Mouse (Mus musculus) frontal cortex, adult 2 months (tissue): ENCODE measurements around the gene Wwox. TPM values are rescaled to one million over a fixed set of nuclear protein-coding genes. Genes with fewer than 3 reads are reported as not detected.
"Not testable (repeated sequence)": the region's sequence is repeated elsewhere in the genome, so short reads cannot be mapped to it uniquely, and the experiment has no call there.

ENCODE experiments used
- DNase-seq, 2 experiments: peaks; one replicate each; pipeline ENCODE4 v3.0.0; 2022; ENCODE audit warnings: low spot score in 1 of 2; ENCODE audit errors: extremely low spot score in 1 of 2
- polyA plus RNA-seq: library from polyadenylated mRNA; depleted of rRNA; stranded (reverse); fragments of >200 nt; gene quantifications from 2 replicates; pipeline ENCODE4 v1.2.3, GENCODE M21; 2012

Gene Wwox
- polyA plus RNA-seq, 1 experiment: 17.9 TPM

GRCm38 (mm10) chr8:114777271-114777980 lies 338.0 kb downstream of the Wwox start:
- no peak for DNase-seq

GRCm38 (mm10) chr8:114779002-114779401 lies 339.5 kb downstream of the Wwox start:
- no peak for DNase-seq

DNA sequence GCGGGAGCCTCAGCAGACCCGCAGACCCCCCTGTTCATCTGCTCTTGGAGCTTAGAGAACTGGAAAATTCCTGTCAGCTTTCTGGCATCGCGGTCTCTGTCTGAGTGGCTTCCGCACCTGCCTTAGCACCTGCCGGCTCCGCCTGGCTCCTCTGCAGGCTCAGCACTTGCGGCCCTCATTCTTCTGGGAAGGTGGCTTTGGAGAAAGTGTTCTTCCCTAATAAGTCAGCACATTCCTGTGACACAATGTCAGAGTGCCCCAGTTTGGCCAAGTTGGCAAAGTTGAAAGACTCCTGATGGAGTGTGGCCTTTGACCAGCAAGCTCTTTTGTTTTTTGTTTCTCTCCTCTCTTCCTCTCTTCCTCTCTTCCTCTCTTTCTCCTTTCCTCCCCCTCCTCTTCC lies 343.9 kb downstream of the Wwox start:
- no peak for DNase-seq

DNA sequence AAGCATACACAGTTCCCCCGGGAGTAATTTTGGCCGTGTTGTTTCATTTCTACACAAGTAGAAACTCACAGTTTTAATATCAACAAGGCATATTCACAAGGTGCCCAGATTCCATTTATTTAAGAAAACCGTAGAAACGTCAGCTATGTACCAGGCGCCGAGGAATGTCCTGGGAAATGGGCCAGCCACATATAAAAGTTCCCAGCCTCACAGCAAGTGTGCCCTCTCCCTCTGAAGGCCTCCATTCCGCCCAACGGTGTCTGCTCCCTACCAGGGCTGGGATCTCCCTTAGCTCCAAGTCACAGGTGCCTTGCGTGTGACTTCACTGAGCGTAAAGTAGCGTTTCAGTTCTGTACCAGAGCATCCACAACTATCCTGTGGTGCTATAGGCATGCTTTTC lies 346.4 kb downstream of the Wwox start:
- DNase-seq: no peak

DNA sequence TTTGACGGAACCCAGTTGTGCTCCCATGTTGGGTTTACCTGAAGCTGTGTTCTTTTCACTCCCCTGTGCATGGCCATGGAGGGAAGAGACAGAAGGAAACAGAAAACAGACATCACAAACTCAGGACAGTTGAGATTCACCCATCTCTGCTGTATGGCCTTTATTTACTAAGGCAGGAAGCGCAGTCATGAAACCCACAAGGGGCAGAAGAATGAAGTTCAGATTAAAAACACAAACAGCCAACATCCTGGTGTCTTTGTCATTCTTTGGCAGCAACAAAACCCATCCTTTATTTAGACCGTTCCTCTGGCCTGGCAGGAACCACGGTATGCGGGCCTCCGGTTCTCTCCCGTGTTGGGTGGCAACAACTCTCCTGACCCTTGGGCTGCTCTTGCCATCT lies 350.2 kb downstream of the Wwox start:
- DNase-seq: no peak

DNA sequence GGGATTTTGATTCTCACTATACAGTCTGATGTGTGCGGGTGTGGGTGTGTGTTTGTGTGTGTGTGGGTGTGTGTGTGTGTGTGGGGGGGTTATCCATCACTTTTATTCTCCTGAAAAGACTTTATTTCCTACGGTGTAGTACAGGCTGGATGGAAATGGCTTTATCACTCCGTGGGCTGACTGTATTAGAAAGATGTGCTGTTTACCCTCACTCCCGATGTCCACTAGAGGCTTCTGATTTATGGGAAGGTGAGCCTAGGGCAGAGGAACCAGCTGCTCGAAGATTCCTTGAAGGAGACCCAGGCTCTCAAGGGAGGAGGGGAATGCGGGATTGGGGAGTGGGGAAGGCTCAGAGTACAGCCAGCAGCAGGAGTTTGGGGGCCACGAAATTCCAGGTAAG lies 351.3 kb downstream of the Wwox start:
- DNase-seq: no peak

DNA sequence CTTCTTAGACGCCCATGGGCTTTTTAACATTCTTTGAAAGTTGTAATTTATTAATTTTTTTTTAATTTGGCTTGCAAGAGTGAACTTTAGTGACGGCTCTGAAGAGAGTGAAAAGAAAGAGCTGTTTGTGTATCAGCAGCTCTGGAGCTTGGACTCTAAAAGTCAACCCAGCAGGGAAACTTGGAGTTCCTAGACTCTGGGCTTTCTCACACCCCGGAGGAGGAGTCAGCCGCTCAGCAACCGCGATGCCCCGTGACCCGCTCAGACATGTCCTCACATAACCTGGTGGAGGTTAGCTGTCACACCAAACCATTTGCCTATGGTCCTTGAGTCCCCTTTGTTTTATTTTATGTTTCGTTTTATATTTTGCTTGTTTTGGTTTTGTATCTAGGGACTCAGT lies 354.2 kb downstream of the Wwox start:
- DNase-seq: no peak

DNA sequence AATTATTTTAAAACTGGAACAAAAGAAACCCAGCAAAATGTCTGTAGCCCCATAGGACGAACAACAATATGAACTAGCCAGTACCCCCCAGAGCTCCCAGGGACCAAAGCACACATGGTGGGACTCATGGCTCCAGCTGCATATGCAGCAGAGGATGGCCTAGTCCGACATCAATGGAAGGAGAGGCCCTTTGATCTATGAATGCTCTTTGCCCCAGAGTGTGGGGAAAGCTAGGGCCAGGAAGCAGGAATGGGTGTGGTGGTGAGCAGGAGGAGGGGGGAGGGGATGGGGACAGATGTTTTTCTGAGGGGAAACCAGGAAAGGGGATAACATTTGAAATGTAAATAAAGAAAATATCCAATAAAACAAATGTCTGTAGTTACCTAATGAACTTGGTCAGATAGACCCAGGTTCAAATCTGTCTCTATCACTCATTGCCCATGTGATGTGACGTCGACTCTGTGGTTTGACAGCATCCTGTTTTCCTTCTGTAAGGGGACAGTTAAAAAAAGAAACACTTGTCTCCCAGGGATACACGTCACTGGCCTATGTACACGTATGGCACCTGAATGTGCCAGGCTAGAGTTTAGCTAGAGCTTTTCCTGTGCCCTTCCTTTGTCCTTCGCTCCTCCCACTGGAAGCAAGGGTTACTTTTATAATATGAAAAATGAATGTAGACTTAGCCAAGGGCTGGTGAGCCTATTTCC lies 362.1 kb downstream of the Wwox start:
- no peak for DNase-seq

GRCm38 (mm10) chr8:114803113-114803512 lies 363.7 kb downstream of the Wwox start:
- DNase-seq: no peak

GRCm38 (mm10) chr8:114806826-114807420 lies 367.5 kb downstream of the Wwox start:
- DNase-seq: no peak

GRCm38 (mm10) chr8:114807676-114808426 lies 368.4 kb downstream of the Wwox start:
- DNase-seq: no peak

DNA sequence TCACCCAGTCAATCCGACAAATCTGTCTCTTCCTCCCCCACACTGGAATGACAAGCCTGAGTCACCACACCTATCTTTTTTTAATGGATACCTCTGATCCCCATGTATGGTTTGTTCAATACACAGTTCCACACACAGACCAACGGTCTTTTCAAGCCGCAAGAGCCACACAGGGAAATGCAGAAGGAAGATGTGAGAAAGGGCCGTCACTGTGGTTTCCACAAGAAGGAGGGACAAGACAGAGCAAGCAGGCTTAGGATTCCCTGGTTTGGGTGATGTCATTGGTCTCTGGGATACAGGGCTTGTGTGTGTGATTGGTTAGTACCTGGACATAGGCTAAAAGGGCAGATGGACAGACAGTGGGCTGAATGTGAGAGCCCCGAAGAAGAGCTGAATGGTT lies 371.0 kb downstream of the Wwox start:
- no peak for DNase-seq

- DNase-seq: no peak
Measured at GRCm38 (mm10) chr8:114813830-114814229, 374.4 kb downstream of the Wwox start.

- no peak for DNase-seq
Measured at GRCm38 (mm10) chr8:114814769-114815736, 375.6 kb downstream of the Wwox start.

- DNase-seq: no peak
Measured at GRCm38 (mm10) chr8:114816343-114816742, 376.9 kb downstream of the Wwox start.

DNA sequence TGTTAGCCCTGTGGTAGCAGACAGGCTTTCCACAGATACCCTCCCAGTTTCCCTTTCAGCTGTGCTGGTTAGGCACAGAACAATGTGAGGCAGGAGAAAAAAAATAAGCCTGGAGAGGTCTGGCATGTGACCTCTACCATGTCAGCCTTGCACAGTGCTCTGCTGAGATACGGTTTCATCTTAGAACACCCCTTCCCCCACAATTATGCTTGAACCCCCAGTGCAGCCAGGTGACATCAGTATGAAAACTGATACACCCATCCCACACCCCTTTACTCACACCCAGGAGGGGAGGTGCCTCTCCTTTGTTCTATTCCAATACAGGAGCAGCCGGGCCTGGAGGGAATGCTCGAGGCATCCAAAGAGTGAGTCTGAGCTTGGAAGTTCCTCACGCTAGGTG lies 377.5 kb downstream of the Wwox start:
- DNase-seq: no peak

DNA sequence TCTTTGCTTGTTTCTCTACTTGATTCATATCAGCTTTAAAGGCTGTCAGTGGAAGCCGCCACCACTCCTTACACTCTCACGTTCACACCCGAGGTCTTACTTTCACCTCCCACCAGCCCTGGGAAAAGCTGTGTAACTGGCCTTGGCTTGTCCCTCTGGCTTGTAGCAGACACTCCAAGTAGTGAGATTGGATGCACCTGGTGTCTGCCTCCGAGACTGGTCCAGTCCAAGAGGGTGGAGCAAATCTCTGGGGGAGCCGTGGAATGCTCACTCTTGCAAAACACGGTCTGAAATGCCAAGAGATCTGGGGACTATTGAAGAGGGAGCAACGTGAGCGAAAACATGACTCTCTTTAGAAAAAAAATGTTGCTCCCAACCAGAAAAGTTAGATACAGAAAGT lies 382.1 kb downstream of the Wwox start:
- DNase-seq: no peak

- no peak for DNase-seq
Measured at GRCm38 (mm10) chr8:114825460-114825859, 386.0 kb downstream of the Wwox start.

- no peak for DNase-seq
Measured at GRCm38 (mm10) chr8:114826991-114827390, 387.5 kb downstream of the Wwox start.

- not testable (repeated sequence) for DNase-seq
Measured at GRCm38 (mm10) chr8:114827810-114828209, 388.4 kb downstream of the Wwox start.
